ENCODE assay signal across 9 mouse cellular contexts in genomic region chr14:54652787-54653186, GRCm38 (mm10). TPM values are rescaled to one million over a fixed set of nuclear protein-coding genes. Genes with fewer than 3 reads are reported as not detected.
DNase-seq lines count a peak whose midpoint lies in the region; ATAC-seq and TF ChIP-seq lines count a peak whose summit lies in the region.
"Had no signal": no experiment of that assay in that cellular context is flagged by ENCODE, and none has a peak within 500 bp of the region (broad histone marks: within the 10 kb centered on the region; RNA-seq: fewer than 3 reads in every experiment).

No protein-coding gene starts in this region.

- no peaks in the 10 kb centered on the region; the same call in none of the 2 replicates for H3K36me3 ChIP-seq in heart, adult 2 months (ENCODE audit: control insufficient read depth, insufficient read depth, low read length)
- peaks cover 75% of the 10 kb centered on the region for H3K36me3 ChIP-seq in E14TG2a.4 (ENCODE audit: insufficient read depth, low read length)
- H3K36me3 ChIP-seq in heart, embryonic 15.5 days, result peaks cover 59% of the 10 kb centered on the region
- H3K36me3 ChIP-seq in liver, postnatal 0 days (replicated peaks; ENCODE audit: insufficient read depth, low read length), result peaks cover 71% of the 10 kb centered on the region

- 6% methylated on average over 7 of the region's 7 CpGs for WGBS in heart, adult 2 months
- WGBS in heart, embryonic 15.5 days, result 0% methylated on average over 7 of the region's 7 CpGs
- 3% methylated on average over 7 of the region's 7 CpGs for WGBS in liver, postnatal 0 days (ENCODE audit: insufficient replicate concordance)

- intact Hi-C loops in heart, adult 2 months (cut with DNase I), result loop anchor here (5.0 kb wide), 1 partner anchor 35 kb away; the partner anchor contains the start of genes 1700123O20Rik and Acin1
- intact Hi-C loops in gastrocnemius, postnatal 36 days (cut with DNase I), result loop anchor here (5.0 kb wide), 1 partner anchor 35 kb away; the partner anchor contains the start of genes 1700123O20Rik and Acin1

- H3K4me3 ChIP-seq in heart, adult 2 months, result peak overlapping the region; percentile 52
- peak overlapping the region; percentile 93 for H3K4me3 ChIP-seq in E14TG2a.4 (replicated peaks; ENCODE audit: low read length)
- peak overlapping the region; percentile 62 for H3K4me3 ChIP-seq in heart, embryonic 15.5 days
- peak overlapping the region; percentile 64 for H3K4me3 ChIP-seq in liver, postnatal 0 days (ENCODE audit: low read depth, low read length)

- H3K9me3 ChIP-seq in E14TG2a.4 (ENCODE audit: low read length), result no peaks in the 10 kb centered on the region
- no peaks in the 10 kb centered on the region for H3K9me3 ChIP-seq in heart, embryonic 15.5 days (replicated peaks)
- H3K9me3 ChIP-seq in liver, postnatal 0 days (ENCODE audit: low read length), result no peaks in the 10 kb centered on the region

- DNase-seq in heart, adult 2 months, result no peak
- DNase-seq in heart, adult 18-20 months, result no peak
- no peak for DNase-seq in liver, postnatal 0 days
- no peak for DNase-seq in gastrocnemius, postnatal 36 days
- DNase-seq in cerebellum, postnatal 4 days (ENCODE audit: low spot score in 2 of 2), result no peak
- no peak for DNase-seq in kidney, postnatal 10 days

- no peaks in the 10 kb centered on the region; the same call in 1 of the 2 replicates for H3K79me2 ChIP-seq in heart, adult 2 months (replicated peaks; ENCODE audit: control insufficient read depth, insufficient read depth, low read length)

- ATAC-seq in heart, embryonic 15.5 days (replicated peaks; ENCODE audit: insufficient number of reproducible peaks, insufficient read depth, low FRiP score, low read depth), result no peak
- ATAC-seq in liver, postnatal 0 days, result no peak

- TF ChIP-seq POLR2A in heart, adult 2 months (IDR thresholded peaks at IDR 0.05; ENCODE audit: insufficient read depth, low read depth, low read length), result no peak

- peaks cover 6% of the 10 kb centered on the region for H3K4me1 ChIP-seq in heart, adult 2 months (ENCODE audit: control insufficient read depth, insufficient read depth, low read length)
- H3K4me1 ChIP-seq in E14TG2a.4 (replicated peaks; ENCODE audit: low read depth, low read length), result peaks cover 65% of the 10 kb centered on the region
- peaks cover 33% of the 10 kb centered on the region for H3K4me1 ChIP-seq in heart, embryonic 15.5 days (replicated peaks)
- H3K4me1 ChIP-seq in liver, postnatal 0 days (ENCODE audit: insufficient read depth), result peaks cover 17% of the 10 kb centered on the region

- no peak for TF ChIP-seq CTCF in heart, adult 2 months (IDR thresholded peaks at IDR 0.05)
- no peak for TF ChIP-seq CTCF in E14TG2a.4 (conservative IDR thresholded peaks at IDR 0.05; ENCODE audit: low read length)
- TF ChIP-seq CTCF in liver, postnatal 0 days (IDR thresholded peaks at IDR 0.05; ENCODE audit: low read depth), result no peak

- H3K9ac ChIP-seq in heart, adult 2 months (ENCODE audit: low read depth, low read length), result no peak overlapping the region
- peak overlapping the region; percentile 76 for H3K9ac ChIP-seq in heart, embryonic 15.5 days
- H3K9ac ChIP-seq in liver, postnatal 0 days (replicated peaks), result peak overlapping the region; percentile 76

- H3K27me3 ChIP-seq in heart, adult 2 months (ENCODE audit: control insufficient read depth, insufficient read depth, low read length), result no peaks in the 10 kb centered on the region
- H3K27me3 ChIP-seq in E14TG2a.4 (ENCODE audit: insufficient read depth, low read length), result no peaks in the 10 kb centered on the region
- no peaks in the 10 kb centered on the region for H3K27me3 ChIP-seq in heart, embryonic 15.5 days
- H3K27me3 ChIP-seq in liver, postnatal 0 days (ENCODE audit: insufficient read depth, low read length), result no peaks in the 10 kb centered on the region

- H3K4me2 ChIP-seq in heart, embryonic 15.5 days, result peak overlapping the region; percentile 74
- H3K4me2 ChIP-seq in liver, postnatal 0 days (ENCODE audit: low read depth, low read length), result peak overlapping the region; percentile 72

- TF ChIP-seq EP300 in heart, adult 2 months (IDR thresholded peaks at IDR 0.05; ENCODE audit: insufficient read depth, low read depth, low read length), result no peak
- no peak for TF ChIP-seq EP300 in liver, postnatal 0 days (IDR thresholded peaks at IDR 0.05; ENCODE audit: low read depth)

- no peak overlapping the region; the same call in 1 of the 2 replicates for H3K27ac ChIP-seq in heart, adult 2 months
- H3K27ac ChIP-seq in heart, embryonic 15.5 days, result peak overlapping the region; percentile 88
- H3K27ac ChIP-seq in liver, postnatal 0 days (ENCODE audit: low read depth), result peak overlapping the region; percentile 70; the same call in 1 of the 2 replicates

RNA-seq across cellular contexts. Expression of gene Cdh24, which starts 11.6 kb away (rescaled TPM):
- total RNA-seq in heart, adult 2 months (2021), result under 1 TPM; 0.18 to 0.31 TPM
- 1.00 and 1.1 TPM in 2 replicates for polyA plus RNA-seq in heart, adult 2 months (2012; rRNA removed)
- under 1 TPM; 0.12 to 0.59 TPM for total RNA-seq in heart, adult 18-20 months (2021)
- 1.6 and 2.1 TPM in 2 replicates for polyA plus RNA-seq in heart, embryonic 15.5 days (2015; fragmentation: Nextera tagmentation; extraction: Ambion mirVana)
- 0.09 and 0.11 TPM in 2 replicates for polyA plus RNA-seq in liver, postnatal 0 days (2015; fragmentation: Nextera tagmentation; extraction: Ambion mirVana)
- total RNA-seq in gastrocnemius, postnatal 36 days (2021), result under 1 TPM; 0.36 to 0.59 TPM

RNA-seq across cellular contexts. Expression of gene Gm17606, which starts 12.0 kb away (rescaled TPM):
- not detected for total RNA-seq in heart, adult 2 months (2021)
- polyA plus RNA-seq in heart, adult 2 months (2012; rRNA removed), result not detected in 2 replicates
- total RNA-seq in heart, adult 18-20 months (2021), result not detected
- polyA plus RNA-seq in heart, embryonic 15.5 days (2015; fragmentation: Nextera tagmentation; extraction: Ambion mirVana), result not detected in 2 replicates
- not detected in 2 replicates for polyA plus RNA-seq in liver, postnatal 0 days (2015; fragmentation: Nextera tagmentation; extraction: Ambion mirVana)
- total RNA-seq in gastrocnemius, postnatal 36 days (2021), result not detected
- polyA plus RNA-seq: small intestine, adult 2 months had no signal

RNA-seq across cellular contexts. Expression of gene Psmb11, which starts 31.6 kb away (rescaled TPM):
- total RNA-seq in heart, adult 2 months (2021), result not detected
- not detected in 2 replicates for polyA plus RNA-seq in heart, adult 2 months (2012; rRNA removed)
- total RNA-seq in heart, adult 18-20 months (2021), result not detected
- polyA plus RNA-seq in heart, embryonic 15.5 days (2015; fragmentation: Nextera tagmentation; extraction: Ambion mirVana), result 1.7 and 17.6 TPM in 2 replicates
- not detected in 2 replicates for polyA plus RNA-seq in liver, postnatal 0 days (2015; fragmentation: Nextera tagmentation; extraction: Ambion mirVana)
- total RNA-seq in gastrocnemius, postnatal 36 days (2021), result under 1 TPM in 1 of 2 experiments, not detected in 1; 0.26 TPM
- polyA plus RNA-seq: small intestine, adult 2 months had no signal

RNA-seq across cellular contexts. Expression of gene 1700123O20Rik, which starts 33.2 kb away (rescaled TPM):
- total RNA-seq in heart, adult 2 months (2021), result 10 to 100 TPM; 12.5 to 13.3 TPM
- 18.2 and 27.4 TPM in 2 replicates for polyA plus RNA-seq in heart, adult 2 months (2012; rRNA removed)
- total RNA-seq in heart, adult 18-20 months (2021), result 10 to 100 TPM; 15.4 to 15.5 TPM
- polyA plus RNA-seq in heart, embryonic 15.5 days (2015; fragmentation: Nextera tagmentation; extraction: Ambion mirVana), result 40.7 and 42.3 TPM in 2 replicates
- 50.9 and 53.3 TPM in 2 replicates for polyA plus RNA-seq in liver, postnatal 0 days (2015; fragmentation: Nextera tagmentation; extraction: Ambion mirVana)
- total RNA-seq in gastrocnemius, postnatal 36 days (2021), result 10 to 100 TPM in 1 of 2 experiments, 1 to 10 TPM in 1; 7.4 to 11.3 TPM

RNA-seq across cellular contexts. Expression of gene Acin1, which starts 33.9 kb away (rescaled TPM):
- total RNA-seq in heart, adult 2 months (2021), result 10 to 100 TPM; 72.3 to 84.9 TPM
- polyA plus RNA-seq in heart, adult 2 months (2012; rRNA removed), result 59.9 and 78.7 TPM in 2 replicates
- 10 to 100 TPM; 64.7 to 81.3 TPM for total RNA-seq in heart, adult 18-20 months (2021)
- polyA plus RNA-seq in heart, embryonic 15.5 days (2015; fragmentation: Nextera tagmentation; extraction: Ambion mirVana), result 75.5 and 80.1 TPM in 2 replicates
- 28.4 and 38.0 TPM in 2 replicates for polyA plus RNA-seq in liver, postnatal 0 days (2015; fragmentation: Nextera tagmentation; extraction: Ambion mirVana)
- 10 to 100 TPM; 63.7 to 64.2 TPM for total RNA-seq in gastrocnemius, postnatal 36 days (2021)
